Mouse (Mus musculus): ENCODE data around the gene Cmtm1.
"Not testable (repeated sequence)": the region's sequence is repeated elsewhere in the genome, so short reads cannot be mapped to it uniquely, and the experiment has no call there.

DNA sequence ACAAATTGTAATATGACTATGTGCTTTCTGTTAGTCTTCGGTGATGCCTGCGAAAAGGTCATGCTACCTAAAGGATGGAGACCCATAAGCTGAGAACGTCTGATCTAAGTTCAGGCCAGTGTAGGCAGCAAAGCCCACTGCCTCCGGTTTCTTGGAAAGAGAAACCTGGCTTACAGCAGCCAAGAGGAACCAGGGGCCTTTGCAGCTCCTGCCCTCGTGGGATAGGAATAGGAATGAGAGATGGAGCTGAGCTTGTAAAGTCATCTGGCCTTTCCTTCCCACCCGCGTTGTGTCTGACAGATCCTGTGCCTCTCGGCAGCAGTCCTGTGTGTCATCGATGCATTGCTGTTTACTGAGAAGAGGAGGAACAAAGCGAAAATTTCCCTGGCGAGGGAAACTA is 11.3 kb upstream of the Cmtm1 start, which contains the start of gene Gm11020:
- TF ChIP-seq GATA1 (IDR thresholded peaks at IDR 0.05; ENCODE audit: borderline replicate concordance, low read length); FLI1 (IDR thresholded peaks at IDR 0.05; ENCODE audit: low read length): not testable (repeated sequence)
